Mouse (Mus musculus) spleen, adult 18-20 months (tissue): ENCODE measurements around the gene Txlna.

ENCODE experiments used
- DNase-seq, 2 experiments: peaks; one replicate each; pipeline ENCODE4 v3.0.0; 2022; ENCODE audit warnings: mixed read lengths in 2 of 2

Txlna gene

DNA sequence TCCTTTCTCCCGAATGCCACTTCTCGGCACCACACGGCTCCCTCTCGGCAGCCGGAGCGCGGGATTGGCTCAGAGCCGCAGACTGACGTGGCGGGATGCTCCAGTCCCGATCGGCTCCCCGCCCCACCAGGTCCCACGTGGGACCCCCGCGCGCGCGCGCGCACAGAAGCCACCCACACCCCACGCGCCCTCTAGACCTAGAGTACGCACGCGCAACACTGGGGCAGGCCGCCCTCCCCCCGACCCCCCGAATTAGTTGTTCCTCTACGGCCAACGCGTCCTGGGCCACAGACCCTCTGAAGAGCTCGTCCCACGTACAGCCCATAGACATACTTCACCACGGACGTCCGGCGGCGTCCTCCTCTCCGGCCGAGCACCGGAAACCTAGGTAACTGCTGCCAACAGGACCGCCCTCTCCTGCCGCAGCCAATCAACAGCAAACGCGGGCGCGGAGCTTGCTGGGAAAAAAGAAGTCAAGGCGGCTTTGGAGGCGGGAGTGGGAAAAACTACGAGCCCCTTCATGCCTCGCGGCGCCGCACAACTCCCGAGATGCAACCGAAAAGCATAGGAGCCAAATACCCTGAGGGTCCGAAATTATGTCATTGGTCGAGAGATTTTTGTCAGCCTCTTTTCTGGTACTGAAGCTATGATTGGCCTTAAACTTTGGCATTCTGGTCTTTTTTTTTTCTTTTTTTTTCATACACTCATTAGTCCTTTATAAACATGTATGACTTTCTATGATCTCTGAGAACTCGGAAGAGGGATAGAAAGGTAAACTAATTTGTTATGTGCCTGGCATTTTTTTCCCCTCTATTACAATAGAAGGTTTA is at the start of gene Txlna:
Txlna (minus strand) TSS at position 428 of the 830 bp plus-strand sequence.
- DNase-seq, result peak; percentile 91 to 92

DNA sequence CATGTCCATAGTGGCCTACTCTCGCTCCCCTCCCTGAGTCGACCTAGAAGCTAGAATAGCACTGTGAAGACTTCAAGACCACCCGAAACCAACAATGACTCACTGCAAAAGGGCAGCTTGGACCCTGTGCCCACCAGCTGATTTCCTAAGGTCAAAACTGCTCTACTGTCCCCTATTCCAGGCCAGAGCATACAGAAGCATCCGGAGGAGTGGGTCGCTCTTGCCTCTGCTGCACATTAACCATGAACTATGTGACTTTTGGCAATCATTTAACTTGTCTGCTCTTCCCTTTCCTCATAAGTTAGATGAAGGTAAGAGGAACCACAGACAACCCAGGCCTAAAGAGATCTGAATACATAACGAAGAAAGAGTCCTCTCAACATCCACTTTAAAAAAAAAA is 43.7 kb upstream of the Txlna start:
- no peak for DNase-seq

DNA sequence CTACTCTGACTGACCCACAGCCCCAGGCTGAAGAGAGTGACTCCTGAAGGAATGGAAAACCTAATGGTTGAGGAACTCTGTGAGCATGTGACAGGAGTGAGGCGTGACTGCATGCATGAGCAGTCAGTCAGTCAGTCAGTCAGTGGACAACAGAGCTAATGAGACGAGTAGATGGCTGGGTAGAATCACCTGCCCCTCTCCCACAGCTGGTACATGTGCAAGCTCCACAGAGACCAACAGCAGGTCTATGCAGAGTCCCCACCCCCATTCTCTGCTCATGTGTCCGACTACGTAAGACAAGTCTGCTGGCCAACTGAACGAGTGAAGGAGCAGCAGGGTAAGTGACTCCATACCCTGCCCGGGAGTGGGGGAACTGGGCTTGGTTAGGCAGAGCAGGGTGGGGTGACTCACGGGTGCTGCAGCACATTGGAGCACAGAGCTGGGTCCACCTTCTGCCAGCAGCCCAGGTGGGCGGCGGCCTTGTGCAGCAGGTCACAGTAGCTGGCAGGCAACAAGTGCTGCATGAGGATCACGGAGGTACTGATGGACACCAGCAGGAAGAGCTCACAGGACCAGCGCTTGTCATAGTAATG is 43.1 kb upstream of the Txlna start:
- no peak for DNase-seq

DNA sequence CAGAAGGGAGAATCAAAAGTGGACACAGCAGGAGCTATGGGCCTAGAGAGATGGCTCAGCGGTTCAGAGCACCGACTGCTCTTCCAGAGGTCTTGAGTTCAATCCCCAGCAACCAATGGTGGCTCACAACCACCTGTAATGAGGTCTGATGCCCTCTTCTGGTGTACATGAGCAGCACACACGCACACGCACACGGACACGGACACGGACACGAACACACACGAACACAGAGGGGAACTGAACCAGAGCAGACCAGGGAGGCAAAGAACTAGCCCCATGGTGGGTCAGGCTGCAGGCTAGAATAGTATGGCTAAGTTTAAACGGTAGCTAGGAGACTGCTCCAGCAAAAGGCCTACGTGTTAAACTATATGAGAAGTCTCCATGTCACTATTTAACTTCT is 41.0 kb upstream of the Txlna start:
- DNase-seq, result no peak

DNA sequence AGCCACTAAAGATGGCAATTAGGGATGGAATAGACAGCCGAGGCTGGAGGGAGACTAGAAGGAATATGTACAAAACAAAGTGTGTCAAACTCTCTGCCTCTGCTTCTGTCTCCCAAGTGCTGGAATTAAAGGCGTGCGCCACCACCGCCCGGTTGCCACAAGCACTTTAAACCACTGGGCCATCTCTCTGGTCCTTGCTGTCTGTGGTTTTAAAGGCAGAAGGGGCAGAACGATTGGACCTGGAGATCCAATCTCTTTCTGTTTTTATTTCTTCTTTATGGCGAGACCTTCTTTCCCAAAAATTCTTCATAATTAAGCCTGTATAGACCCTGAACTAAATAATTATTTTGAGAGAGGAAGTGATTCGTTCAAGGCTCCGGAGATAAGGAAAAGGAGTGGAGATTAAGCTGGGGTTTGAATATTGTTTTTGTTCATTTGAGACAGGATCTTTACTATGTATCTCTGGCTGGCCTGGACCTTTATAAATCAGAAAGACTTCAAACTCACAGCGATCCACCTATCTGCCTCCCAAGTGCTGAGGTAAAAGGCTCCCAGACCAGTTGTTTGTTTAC is 32.1 kb upstream of the Txlna start:
- DNase-seq, result no peak

DNA sequence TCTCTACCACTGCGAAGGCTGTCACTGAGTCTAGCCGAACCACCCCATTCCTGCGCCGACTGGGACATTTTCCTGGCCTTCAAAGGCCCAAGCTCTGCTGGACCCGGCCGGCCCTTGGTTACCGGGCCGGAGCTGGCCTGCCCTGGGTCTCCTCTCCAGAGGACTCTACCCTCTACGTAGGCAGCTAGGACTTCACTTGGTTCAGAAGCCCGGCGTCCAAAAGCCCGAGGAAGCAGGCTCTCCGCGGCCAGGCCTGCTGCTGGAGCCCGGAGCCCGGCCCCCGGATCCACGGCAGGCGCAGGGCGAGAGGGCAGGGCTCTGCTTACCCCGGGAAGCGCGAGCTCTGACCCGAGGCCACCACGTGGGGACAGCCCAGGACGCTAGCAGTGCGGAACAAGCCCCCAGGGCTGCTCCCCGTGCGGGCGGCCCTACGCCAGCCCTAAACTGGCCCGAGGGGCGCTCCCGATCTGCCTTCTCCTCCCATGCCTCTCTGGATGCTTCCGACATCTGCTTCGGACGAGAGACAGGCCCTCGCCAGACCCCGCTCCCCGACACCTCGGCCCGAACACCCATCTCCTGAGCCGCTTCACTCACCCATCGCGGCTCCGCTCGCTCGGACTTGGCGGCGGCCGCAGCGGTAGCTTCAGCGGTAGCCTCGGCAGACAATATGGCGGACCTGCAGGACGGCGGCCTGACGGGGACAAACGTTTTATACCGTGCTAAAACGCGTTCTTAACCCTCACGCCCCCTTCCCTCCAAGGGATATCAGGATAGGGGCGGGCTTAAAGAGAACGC is 31.4 kb upstream of the Txlna start, which contains the start of gene Kpna6:
Kpna6 (minus strand) TSS at position 685 of the 795 bp plus-strand sequence.
- DNase-seq, result peak; percentile 66 to 86

DNA sequence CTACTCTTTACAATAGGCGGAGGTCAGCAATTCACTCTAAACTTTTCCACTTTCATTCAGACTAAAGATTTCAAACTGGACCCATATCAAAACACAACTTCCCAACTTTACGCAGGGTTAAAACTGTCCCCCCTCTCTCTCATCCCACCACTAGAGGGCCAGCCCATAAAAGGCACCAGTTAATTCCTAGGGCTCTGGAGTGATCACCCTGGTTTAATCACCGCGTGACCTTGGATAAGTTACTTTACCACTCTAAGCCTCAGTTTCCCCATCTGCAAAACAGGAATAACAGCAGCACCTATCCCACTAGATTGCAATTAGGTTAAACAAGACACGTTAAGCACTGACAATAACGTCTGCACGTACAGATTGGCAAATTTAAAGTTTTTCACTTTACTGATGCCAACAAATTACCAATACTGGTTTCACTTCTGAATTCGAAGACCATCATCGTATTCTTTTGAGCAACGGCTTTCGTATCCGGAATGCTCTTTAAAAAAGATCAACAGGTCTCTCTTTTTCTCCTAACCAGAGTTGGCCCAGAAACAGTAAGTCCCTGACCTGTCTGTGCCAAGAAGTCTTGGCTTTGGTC is 30.7 kb upstream of the Txlna start:
- DNase-seq, result peak in 1 of 2 experiments; percentile 47

DNA sequence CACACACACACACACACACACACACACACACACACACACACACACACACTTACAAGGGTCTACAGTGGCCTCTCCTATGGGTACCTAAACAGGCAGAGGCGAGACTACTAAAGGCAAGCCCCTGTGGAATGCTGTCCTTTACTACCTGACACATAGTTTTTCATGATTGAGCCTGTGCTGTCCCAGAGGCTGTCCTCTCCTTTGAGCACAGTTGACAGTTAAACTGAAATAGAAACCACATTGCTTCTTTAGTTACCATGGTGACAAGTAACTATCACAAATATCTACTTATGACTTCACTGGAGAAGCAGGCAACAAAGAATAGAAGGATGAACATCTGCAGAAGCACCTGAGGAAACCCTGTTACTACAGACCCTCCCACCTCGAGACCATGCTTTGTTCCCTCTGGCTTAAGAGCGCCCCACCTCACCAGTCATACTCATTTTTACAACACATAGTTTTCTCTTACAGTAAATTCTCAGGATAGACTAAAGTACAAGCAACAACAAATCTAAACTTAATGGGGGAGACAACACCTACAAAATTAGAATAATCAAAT is 21.5 kb upstream of the Txlna start:
- DNase-seq, result no peak

DNA sequence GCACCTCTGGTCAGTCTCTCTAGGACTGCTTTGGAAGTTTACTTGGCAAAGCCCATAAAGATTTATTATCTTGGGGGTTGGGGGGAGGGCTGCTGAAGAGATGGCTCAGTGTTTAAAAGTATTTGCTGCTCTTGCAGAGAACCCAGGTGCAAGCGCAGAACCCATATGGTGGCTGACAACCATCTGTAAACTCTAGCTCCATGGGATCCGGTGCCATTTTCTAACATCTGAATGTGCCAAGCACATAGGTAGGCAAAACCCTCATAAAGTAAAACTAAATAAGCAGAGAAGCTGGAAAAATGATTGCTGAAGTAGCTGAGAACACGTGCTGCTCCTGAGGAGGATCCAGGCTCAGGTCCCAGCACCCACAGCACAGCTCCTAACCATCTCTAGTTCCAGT is 20.7 kb upstream of the Txlna start:
- no peak for DNase-seq

DNA sequence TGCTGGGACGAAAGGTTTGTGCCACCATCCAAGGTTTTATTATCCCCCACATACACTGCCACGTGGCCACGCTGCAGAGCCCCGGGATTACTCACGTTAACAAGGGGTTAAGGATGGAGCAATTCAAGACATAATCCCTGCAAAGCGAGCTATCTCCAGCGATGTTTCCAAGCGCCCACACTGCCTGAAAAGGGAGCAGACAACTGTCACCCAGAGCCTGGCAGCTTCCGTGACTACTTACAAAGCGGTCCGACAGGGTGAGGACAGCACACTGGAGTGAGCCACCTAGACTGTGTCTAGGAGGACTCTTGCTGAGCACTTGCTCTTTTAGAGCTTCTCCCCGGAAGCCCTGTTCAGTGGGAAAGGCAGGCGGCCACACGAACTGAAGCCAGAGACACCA is 13.9 kb upstream of the Txlna start:
- DNase-seq, result no peak

DNA sequence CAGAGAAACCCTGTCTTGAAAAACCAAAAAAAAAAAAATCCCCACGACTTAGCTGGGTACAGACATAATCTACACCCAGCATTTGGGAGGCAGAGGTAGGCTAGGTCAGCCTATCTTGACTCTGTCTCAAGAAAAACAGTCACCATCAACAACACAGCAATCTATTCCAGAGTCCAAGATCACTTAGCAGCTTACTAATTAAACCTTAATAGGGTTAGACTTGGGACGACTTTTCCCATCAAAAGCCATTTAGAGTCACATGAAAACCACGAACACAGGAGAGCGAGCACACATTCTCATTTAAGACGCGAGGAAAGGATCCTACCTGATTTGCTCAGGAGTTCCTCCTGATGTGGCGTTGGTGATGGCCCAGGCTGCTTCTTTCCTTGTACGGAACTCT is 9.5 kb upstream of the Txlna start:
- no peak for DNase-seq

DNA sequence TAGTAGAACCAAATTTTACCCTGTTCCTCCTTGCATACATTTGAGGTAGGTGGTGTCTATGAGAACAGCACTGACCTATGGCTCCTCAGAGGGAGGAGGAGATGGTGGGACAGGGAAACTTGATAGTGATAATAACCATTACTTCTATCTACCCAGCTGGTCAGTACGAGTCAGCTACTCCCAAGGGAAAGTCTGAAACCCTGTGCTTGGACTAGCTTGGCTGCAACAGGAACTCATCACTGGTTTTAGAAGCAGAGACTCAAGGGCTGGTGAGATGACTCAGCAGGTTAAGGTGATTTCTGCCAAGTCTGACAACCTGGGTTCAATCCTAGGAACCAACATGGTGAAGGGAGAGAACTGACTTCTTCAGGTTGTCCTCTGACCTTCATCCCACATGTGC is 7.8 kb upstream of the Txlna start:
- no peak for DNase-seq

DNA sequence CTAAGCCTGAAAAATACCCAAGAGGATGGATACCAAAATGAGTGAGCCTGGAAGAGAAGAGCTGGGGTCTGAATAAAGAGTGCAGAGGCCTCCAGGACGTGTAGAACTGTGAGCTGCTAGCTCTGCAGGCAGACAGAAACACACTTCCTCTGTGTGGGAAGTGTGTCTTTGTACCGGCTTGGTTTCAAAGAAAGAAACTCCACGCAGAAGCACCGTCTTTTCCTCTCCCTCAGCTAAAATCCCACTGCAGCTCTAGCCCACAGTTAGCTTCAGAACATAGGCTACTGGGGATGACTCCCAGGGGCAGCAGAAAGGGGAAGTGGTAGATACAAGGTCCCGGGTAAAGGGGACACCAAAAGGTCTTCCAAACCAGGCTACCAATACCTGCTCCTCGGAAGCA is 4.3 kb upstream of the Txlna start:
- DNase-seq, result no peak

DNA sequence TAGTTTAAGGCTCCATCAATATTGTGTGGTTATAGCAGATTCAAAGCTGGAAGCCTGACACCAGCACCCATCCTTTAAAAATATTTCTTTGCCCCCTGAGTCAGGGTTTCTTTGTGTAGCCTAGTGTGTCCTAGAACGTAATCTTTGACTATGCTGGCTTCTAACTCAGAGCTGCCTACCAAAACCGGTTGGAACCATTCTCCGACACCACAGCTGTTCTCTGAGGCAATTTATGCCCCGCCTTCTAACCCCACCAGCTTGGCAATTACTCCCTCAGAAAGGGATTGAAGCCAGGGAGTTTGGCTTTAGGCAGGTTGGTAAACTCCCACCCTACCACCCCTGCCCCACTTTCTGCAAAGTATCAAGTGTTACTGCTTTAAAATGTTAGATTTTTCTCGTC is 891 bp upstream of the Txlna start:
- DNase-seq, result no peak

DNA sequence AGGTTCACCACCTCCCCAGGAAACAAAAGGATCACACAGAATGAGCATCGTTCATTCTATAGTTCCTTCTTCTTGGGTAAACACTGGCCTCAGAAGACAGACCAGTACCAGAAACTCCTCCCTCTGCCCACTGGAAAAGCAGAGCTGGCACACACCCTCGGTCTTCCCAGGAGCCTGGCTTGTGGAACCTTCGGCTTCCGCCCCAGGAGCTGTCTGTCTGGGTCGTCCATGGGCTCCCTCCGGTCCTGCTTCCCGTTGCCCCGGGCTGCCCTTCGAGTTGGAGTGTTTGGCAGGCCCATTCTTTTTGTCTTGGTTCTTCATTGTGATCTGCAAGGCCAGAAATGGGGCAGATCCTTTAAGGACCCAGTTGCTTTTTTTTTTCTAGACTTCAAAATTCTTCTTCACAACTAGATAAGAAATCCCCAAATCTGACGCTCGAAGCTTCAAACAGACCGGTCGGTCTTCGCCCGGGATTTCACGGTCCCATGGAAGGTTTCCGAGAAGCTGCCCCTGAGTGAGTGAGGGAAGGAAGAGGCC is 696 bp downstream of the Txlna start:
- DNase-seq, result no peak

DNA sequence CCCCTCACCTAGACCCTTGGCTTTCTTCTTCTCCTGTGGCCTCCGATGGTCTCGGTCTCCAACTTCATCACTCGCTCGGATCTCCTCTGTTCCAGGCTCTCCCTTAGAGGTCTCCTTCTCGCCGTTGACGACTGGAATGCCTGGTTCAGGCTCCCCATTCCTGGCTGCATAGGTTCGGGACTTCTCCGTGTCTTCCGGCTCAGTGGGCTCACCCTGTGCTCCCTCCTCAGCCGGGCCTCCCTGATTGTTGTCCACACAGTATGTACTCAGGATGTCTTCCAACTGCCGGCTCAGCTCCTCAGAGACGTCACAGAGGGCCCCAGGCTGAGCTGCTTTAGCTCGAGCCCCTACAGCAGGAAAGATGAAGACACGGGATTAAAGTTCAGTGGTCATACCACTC is 1.6 kb downstream of the Txlna start:
- no peak for DNase-seq

DNA sequence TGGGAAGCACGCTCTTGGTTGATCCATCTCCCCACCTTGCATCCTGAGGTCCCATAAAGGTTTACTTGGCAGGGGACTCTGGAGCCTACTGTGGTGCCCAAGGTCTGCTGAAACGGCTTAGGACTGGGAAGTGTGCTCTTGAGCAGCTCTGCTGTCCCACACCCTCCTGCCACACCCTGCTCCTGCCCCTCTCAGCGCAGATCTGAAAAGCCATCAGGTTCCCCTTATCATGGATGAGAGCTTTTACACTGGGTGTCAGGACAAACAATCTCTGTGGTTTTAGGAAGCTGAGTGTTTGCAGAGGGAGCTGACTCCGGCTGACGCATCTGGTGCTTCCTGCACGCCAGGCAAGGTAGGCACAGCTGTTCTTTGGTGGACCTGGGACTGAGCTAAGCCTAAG is 7.0 kb downstream of the Txlna start:
- DNase-seq, result no peak

DNA sequence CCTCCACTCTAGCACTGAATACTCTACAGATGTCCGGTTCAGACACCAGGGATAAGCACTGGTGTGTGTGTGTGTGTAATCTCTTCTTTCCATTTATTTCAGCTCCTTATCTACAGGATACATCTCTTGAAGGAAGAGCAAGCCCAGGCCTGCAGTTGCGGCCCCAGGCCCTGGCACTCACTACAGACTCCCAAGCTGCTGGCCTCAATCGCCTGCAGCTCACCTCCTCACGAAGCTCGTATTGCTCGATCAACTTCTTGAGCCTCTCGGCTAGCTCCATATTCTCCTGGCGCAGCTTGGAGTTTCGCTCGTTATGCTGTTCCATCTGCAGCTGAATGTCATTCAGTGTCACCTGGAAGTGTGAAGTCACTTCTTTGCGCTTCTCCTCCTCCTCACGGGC is 9.0 kb downstream of the Txlna start:
- DNase-seq, result no peak

DNA sequence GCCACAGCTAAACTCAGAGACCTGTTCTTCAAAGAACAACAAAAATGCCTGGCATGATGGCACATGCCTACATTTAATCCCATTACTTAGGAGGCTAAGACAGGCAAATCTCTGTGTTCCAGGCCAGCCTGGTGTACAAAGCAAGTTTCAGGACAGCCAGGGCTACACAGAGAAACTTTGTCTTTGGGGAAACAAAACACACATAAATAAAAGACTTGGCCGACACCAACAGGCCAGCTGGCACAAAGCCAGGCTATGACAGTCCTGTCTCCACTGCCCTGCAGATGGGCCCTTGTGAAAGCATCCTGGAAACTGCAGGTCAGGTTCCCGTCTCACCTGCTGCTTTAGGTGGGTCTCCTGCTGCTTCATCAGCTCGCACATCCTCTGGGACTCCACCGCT is 9.9 kb downstream of the Txlna start:
- no peak for DNase-seq

DNA sequence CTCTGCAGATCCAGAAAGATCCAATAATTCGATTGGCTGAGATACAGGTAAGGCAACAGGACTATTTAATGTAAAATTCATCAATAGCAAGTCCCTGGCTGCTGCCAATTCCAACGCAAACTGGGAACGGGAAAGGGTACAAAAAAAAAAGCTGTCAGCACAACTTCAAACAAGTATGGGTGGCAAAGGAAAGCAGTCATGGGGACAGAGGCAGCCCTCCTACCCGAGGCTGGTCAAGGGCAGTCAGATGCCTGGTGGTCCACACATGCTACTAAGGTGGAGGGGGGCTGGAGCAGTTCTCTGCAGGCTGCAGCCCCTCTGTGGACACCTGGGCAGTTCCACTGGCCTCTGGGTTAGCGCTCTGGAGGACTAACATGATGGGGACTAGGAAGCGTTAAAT is 14.8 kb downstream of the Txlna start:
- DNase-seq, result no peak

DNA sequence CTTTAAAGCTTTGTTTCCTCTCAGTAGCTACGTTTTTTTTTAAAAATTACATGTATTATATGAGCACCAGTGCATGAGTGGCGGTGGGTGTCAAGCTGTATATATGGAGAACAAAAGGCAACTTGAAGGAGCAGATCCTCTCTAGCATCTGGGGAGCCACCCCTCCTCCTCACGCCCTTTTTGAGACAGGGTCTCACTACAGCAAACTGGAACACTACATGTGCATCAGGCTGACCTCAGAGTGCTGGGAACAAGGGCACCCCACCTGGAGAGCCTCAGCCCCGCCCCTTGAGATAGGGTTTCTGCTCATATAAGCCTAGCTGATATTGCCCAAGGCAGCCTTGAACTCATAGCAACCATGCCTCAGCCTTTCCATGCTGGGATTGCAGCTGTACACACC is 15.4 kb downstream of the Txlna start:
- DNase-seq, result no peak

DNA sequence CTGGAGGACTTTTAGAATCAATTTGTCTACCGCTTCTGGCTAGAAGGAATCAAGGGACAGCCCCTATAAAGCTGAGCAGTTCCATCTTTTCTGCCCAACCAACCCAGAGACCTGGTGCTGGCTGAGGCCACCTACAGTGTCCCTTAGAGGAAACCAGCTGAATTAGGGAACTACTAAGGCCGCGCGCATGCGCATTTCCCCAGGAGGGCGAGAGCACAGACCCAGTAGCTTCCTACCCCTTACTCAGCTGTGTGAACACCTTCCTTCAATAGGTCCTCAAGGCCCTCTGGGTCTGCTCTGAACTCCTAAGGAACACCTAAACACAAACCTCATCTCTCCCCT is 15.9 kb downstream of the Txlna start:
- DNase-seq, result peak; percentile 69 to 75
